Mouse (Mus musculus) embryonic facial prominence, embryonic 13.5 days (tissue): Measurements from ENCODE around the gene Ucp3. TPM values are rescaled to one million over a fixed set of nuclear protein-coding genes. Genes with fewer than 3 reads are reported as not detected.
A peak's percentile ranks its signal among the peaks of the same experiment; 100 is the strongest.

Source experiments
- ATAC-seq: fragments of 200-750 bp; cut with Nextera tagmentation; 2 replicates; pipeline ENCODE4 v1.8.0; 2017; ENCODE audit warnings: low read depth; ENCODE audit not compliant: insufficient number of reproducible peaks, insufficient read depth, low FRiP score, low TSS enrichment
- H3K27ac ChIP-seq: fragments of 300-500 bp; sonication (generic); 2 replicates; pipeline ENCODE4 v1.5.1; 2015; ENCODE audit warnings: moderate library complexity, mild to moderate bottlenecking, inconsistent platforms
- H3K27me3 ChIP-seq: fragments of 300-500 bp; sonication (generic); 2 replicates; pipeline ENCODE4 v1.6.1; 2015; ENCODE audit warnings: mild to moderate bottlenecking, inconsistent platforms
- H3K36me3 ChIP-seq: fragments of 300-500 bp; sonication (generic); 2 replicates; pipeline ENCODE4 v1.6.1; 2015; ENCODE audit warnings: mild to moderate bottlenecking, inconsistent platforms
- H3K4me1 ChIP-seq: fragments of 300-500 bp; sonication (generic); 2 replicates; pipeline ENCODE4 v1.6.1; 2015; ENCODE audit warnings: inconsistent platforms
- H3K4me2 ChIP-seq: fragments of 300-500 bp; sonication (generic); 2 replicates; pipeline ENCODE4 v1.6.1; 2015; ENCODE audit warnings: moderate library complexity, mild to moderate bottlenecking, inconsistent platforms
- H3K4me3 ChIP-seq: fragments of 300-500 bp; sonication (generic); 2 replicates; pipeline ENCODE4 v1.5.1; 2015; ENCODE audit warnings: mild to moderate bottlenecking, inconsistent platforms
- H3K9ac ChIP-seq: fragments of 300-500 bp; sonication (generic); 2 replicates; pipeline ENCODE4 v1.6.1; 2015; ENCODE audit warnings: mild to moderate bottlenecking, inconsistent platforms
- H3K9me3 ChIP-seq: fragments of 300-500 bp; sonication (generic); 2 replicates; pipeline ENCODE4 v1.6.1; 2016; ENCODE audit warnings: inconsistent platforms
- WGBS: fragments of 180-500 bp; shearing (Covaris S2); methylation state at CpG from one replicate; pipeline ENCODE4 v1.1.7; 2015; ENCODE audit warnings: mixed read lengths; 5-methylcytosine and 5-hydroxymethylcytosine counted together
- polyA plus RNA-seq: library from polyadenylated mRNA; unstranded; fragments of >200 nt; fragmentation: Nextera tagmentation; extraction: Ambion mirVana; gene quantifications from 2 replicates; pipeline ENCODE4 v1.2.1, GENCODE M21; 2015

Ucp3 gene
- polyA plus RNA-seq, 1 experiment from 2014 or later: not detected

DNA sequence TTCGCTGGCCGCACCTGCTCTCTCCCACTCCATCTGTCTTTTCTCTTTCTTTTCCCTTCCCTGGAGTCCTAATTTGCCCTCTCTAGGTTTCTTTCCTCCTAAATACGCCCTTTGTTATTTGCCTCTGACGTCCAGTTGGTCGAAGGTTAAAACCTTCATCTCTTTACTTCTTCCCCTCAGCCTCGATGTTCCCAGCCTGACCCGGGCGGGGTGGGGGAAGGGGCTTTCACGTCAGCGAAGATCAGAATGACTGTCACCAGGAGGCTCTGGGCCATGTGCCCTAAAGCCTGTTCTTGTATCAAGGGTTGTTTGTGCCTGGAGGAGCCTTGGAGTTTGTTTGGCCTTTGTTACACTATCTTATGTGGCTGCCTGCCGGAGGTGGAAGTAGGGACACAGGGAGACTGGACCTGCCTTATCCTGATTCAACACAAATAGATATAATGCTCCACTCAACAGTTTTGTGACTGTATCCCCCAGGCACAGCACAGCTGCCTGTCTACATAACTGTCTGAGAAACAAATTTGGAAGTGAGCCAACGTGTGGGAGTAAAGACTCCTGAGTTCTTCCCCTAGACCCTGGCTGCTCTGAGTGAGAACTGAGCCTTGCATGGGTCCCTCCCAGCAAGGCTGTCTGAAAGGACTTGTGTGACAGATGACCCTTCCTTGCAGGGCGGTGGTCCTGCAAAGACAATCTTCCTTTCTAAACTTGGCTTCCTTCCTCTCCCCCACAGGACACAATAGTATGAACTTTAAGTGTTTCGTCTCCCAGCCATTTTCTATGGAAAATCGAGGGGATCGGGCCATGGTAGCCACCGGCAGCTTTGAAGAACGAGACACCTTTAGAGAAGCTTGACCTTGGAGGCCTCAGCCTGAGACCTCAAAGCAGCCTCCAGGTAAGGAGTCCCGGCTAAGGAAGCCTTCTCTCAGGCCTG is 21.0 kb downstream of the Ucp3 start:
- Histone ChIP-seq H3K27me3 (no peaks in the 10 kb centered on the region), H3K9me3 (no peaks in the 10 kb centered on the region), H3K9ac (peak overlapping the region; percentile 67), H3K4me3 (peak overlapping the region; percentile 51), H3K4me1 (peaks cover 46% of the 10 kb centered on the region), H3K36me3 (peaks cover 24% of the 10 kb centered on the region), H3K4me2 (peak overlapping the region; percentile 94), H3K27ac (peak overlapping the region; percentile 67)
- ATAC-seq: peak; percentile 8; the same call in 1 of the 2 replicates
- WGBS: 35% methylated on average over 19 of the region's 19 CpGs

DNA sequence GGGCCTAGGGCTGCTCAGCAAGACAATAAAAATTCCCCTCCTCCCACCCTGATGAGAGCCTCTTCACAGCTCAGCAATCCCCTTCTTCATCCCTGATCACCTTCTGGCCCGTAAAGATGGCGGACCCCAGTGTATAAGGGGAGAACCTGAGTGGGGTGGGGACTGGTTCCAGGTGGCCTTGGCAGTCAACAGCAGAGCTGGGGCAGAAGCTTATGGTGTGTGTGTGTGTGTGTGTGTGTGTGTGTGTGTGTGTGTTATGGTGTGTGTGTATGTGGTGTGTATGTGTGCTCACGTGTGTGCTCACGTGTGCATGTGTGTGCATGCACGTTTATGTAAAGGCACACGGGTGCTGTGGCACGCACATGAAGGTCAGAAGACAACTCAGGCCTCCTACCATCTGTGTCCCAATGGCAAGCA is 21.6 kb downstream of the Ucp3 start:
- Histone ChIP-seq H3K4me1 (peaks cover 45% of the 10 kb centered on the region), H3K9ac (peak overlapping the region; percentile 67), H3K4me3 (peak overlapping the region; percentile 51), H3K27me3 (no peaks in the 10 kb centered on the region), H3K4me2 (peak overlapping the region; percentile 94), H3K36me3 (peaks cover 30% of the 10 kb centered on the region), H3K27ac (peak overlapping the region; percentile 67), H3K9me3 (no peaks in the 10 kb centered on the region)
- 83% methylated on average over 7 of the region's 7 CpGs for WGBS
- ATAC-seq: no peak

DNA sequence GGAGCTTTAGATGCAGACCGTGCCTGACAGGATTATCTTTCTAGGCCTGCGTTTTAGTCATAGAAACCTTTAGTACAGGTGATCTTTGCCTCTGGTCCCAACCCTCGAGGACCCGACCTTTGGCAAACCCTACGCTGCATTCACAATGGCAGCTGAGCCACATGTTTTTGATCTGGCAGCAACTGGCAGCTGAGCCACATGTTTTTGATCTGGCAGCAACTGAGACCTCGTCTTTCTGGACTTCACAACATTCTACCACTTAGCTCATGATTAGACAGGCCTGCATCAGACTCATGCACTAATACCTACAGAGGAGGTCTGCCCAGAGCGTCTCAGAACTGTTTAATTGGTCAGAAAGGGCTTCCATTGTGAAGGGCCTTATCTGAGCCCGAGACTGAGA is 22.3 kb downstream of the Ucp3 start:
- H3K9ac ChIP-seq: peak overlapping the region; percentile 55; the same call in 1 of the 2 replicates

DNA sequence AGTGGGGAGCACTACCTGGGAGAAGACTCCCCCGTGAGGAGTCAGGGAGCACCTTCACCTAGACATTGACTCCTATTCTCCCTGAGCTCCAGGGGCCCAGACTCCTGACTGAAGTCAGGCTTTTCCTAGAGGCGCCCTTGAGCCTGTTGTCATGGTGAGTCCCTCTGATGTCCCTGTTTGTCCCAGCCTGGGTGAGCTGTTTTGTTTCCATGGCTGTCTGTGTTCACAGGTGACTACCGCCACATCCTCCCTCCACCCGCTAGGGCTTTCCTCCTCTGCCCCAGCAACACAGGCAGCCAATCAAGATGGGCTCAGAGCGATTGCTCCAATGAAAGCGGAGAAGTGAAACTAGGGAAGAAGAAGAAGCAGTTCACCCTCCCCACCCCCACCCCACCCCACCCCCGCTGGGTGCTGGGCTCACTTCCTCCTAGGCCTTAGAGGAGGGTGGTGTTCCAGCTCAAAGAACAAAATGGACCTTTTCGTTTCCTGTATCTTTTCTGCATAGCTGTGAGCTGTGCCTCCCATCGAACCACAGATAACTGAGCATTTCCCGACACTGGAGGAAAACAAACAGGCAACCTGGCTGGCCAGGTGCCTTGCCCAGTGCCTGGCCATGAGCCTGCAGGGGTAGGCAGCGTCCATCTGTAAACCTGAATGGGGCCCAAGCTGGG is 22.9 kb downstream of the Ucp3 start:
- H3K4me2 ChIP-seq: peak overlapping the region; percentile 94
- no peaks in the 10 kb centered on the region for H3K27me3 ChIP-seq
- peak overlapping the region; percentile 84 for H3K27ac ChIP-seq
- H3K36me3 ChIP-seq: peaks cover 36% of the 10 kb centered on the region
- H3K9me3 ChIP-seq: no peaks in the 10 kb centered on the region
- peaks cover 45% of the 10 kb centered on the region for H3K4me1 ChIP-seq
- WGBS: 17% methylated on average over 11 of the region's 11 CpGs
- peak overlapping the region; percentile 55 for H3K9ac ChIP-seq
- peak; percentile 46; the same call in 1 of the 2 replicates for ATAC-seq
- peak overlapping the region; percentile 51 for H3K4me3 ChIP-seq

More for the DNA sequence above, 22.3 kb downstream of the Ucp3 start:
- no peak for ATAC-seq
- Histone ChIP-seq H3K4me2 (peak overlapping the region; percentile 94), H3K4me3 (peak overlapping the region; percentile 51), H3K4me1 (peaks cover 45% of the 10 kb centered on the region), H3K9me3 (no peaks in the 10 kb centered on the region), H3K27ac (peak overlapping the region; percentile 84), H3K36me3 (peaks cover 36% of the 10 kb centered on the region), H3K27me3 (no peaks in the 10 kb centered on the region)
- WGBS: 8% methylated on average over 8 of the region's 8 CpGs

DNA sequence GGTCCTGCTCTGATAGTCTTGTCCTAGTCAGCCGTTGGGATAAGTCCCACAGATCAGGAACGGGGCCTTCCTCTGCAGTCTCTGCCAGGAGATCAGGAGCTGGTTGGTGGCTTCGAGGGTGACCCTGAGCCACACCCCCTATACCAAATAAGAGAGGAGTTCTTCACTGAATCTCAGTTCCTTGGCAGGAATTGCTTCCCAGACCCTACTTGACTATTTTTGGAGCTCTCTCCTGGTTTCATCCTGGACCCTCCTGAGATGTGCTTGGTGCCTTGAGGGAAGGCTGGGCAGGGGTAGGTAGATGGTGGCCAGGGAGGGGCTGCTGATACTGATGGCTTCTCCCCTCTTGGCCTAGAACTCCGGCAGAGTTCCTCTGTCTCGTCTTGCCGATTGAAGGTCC is 23.6 kb downstream of the Ucp3 start:
- Histone ChIP-seq H3K4me1 (peaks cover 45% of the 10 kb centered on the region), H3K36me3 (peaks cover 36% of the 10 kb centered on the region), H3K9me3 (no peaks in the 10 kb centered on the region), H3K9ac (peak overlapping the region; percentile 55), H3K4me3 (no peak overlapping the region), H3K4me2 (peak overlapping the region; percentile 94), H3K27ac (peak overlapping the region; percentile 84; the same call in 1 of the 2 replicates), H3K27me3 (no peaks in the 10 kb centered on the region)
- WGBS: 72% methylated on average over 6 of the region's 6 CpGs
- no peak for ATAC-seq

DNA sequence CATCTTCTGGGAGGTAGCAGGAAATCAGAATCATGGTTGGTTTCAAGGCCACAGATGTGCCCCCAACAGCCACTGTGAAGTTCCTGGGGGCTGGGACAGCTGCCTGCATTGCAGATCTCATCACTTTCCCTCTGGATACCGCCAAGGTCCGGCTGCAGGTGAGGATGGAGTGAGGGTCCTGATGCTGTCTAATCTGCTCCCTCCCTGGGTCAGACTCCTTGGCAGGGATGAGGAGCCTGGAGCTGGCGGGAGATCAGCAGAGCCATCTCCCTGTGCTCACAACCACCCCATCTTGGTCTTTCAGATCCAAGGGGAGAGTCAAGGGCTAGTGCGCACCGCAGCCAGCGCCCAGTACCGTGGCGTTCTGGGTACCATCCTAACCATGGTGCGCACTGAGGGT is 24.0 kb downstream of the Ucp3 start:
- H3K27ac ChIP-seq: no peak overlapping the region; the same call in 1 of the 2 replicates
- peaks cover 36% of the 10 kb centered on the region for H3K36me3 ChIP-seq

DNA sequence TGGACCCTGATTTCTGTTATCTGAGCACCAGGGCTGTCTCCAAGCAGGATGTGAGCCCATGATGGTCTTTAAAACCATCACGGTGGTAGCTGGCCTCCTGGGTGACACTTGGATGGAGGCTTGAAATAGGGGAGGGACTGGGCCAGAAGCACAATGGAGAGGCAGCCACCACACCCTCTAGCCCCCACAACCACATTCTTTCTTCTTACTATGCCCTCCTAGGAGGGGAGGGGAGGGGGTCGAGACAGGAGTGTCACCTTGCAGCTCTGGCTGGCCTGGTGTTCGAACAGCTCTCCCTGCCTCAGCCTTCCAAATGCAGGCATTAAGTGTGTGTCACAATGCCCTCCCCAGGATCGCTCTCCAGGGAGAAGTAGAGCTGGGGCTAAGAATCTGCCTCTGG is 24.6 kb downstream of the Ucp3 start:
- 77% methylated on average over 4 of the region's 4 CpGs for WGBS

More for the DNA sequence above, 24.0 kb downstream of the Ucp3 start:
- H3K9me3 ChIP-seq: no peaks in the 10 kb centered on the region
- WGBS: 96% methylated on average over 9 of the region's 9 CpGs
- no peak overlapping the region for H3K9ac ChIP-seq
- H3K4me3 ChIP-seq: no peak overlapping the region
- no peak for ATAC-seq
- peak overlapping the region; percentile 94; the same call in 1 of the 2 replicates for H3K4me2 ChIP-seq
- H3K4me1 ChIP-seq: peaks cover 45% of the 10 kb centered on the region
- no peaks in the 10 kb centered on the region for H3K27me3 ChIP-seq

DNA sequence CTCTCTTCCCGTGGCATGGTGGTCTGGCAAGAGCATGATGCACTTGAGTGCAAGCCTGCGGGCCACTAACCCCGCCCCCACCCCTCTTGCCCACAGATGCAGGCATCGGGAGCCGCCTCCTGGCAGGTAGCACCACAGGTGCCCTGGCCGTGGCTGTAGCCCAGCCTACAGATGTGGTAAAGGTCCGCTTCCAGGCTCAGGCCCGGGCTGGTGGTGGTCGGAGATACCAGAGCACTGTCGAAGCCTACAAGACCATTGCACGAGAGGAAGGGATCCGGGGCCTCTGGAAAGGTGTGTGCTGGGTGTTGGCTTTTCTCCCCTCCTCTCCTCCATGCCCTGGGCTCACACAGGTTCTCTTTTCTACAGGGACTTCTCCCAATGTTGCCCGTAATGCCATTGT is 25.2 kb downstream of the Ucp3 start:
- H3K9ac ChIP-seq: no peak overlapping the region
- peaks cover 36% of the 10 kb centered on the region for H3K36me3 ChIP-seq
- no peak overlapping the region for H3K27ac ChIP-seq
- H3K27me3 ChIP-seq: no peaks in the 10 kb centered on the region
- H3K4me3 ChIP-seq: no peak overlapping the region
- H3K4me2 ChIP-seq: no peak overlapping the region
- WGBS: 89% methylated on average over 13 of the region's 13 CpGs
- peaks cover 39% of the 10 kb centered on the region for H3K4me1 ChIP-seq
- no peaks in the 10 kb centered on the region for H3K9me3 ChIP-seq
- no peak for ATAC-seq

More for the DNA sequence above, 24.6 kb downstream of the Ucp3 start:
- no peak overlapping the region for H3K4me2 ChIP-seq
- peaks cover 43% of the 10 kb centered on the region for H3K4me1 ChIP-seq
- H3K27me3 ChIP-seq: no peaks in the 10 kb centered on the region
- no peak overlapping the region for H3K4me3 ChIP-seq
- H3K27ac ChIP-seq: no peak overlapping the region
- no peaks in the 10 kb centered on the region for H3K9me3 ChIP-seq
- ATAC-seq: no peak
- H3K9ac ChIP-seq: no peak overlapping the region
- peaks cover 36% of the 10 kb centered on the region for H3K36me3 ChIP-seq

DNA sequence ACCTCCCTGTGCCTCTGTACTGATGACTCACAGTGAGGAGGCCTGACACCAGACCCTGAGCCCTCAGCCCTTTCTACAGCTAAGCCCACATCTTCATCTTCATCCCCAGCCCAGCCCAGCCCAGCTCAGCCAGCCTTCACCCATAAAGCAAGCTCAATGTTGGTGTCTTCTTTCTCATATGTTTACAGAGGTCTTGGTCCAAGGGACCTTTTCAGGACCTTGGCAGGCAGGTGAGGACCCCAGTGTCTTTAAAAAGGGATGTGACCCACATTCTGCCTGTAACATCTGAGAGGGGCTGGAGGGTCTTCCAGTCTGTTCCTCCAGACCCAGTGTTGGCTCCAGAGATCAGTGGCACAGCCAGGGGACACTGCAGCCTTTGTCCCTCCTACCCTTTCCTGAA is 26.7 kb downstream of the Ucp3 start:
- no peak for ATAC-seq
- Histone ChIP-seq H3K27me3 (no peaks in the 10 kb centered on the region), H3K9ac (no peak overlapping the region), H3K4me1 (peaks cover 27% of the 10 kb centered on the region), H3K9me3 (no peaks in the 10 kb centered on the region), H3K4me3 (no peak overlapping the region), H3K36me3 (peaks cover 36% of the 10 kb centered on the region), H3K27ac (no peak overlapping the region), H3K4me2 (no peak overlapping the region)

DNA sequence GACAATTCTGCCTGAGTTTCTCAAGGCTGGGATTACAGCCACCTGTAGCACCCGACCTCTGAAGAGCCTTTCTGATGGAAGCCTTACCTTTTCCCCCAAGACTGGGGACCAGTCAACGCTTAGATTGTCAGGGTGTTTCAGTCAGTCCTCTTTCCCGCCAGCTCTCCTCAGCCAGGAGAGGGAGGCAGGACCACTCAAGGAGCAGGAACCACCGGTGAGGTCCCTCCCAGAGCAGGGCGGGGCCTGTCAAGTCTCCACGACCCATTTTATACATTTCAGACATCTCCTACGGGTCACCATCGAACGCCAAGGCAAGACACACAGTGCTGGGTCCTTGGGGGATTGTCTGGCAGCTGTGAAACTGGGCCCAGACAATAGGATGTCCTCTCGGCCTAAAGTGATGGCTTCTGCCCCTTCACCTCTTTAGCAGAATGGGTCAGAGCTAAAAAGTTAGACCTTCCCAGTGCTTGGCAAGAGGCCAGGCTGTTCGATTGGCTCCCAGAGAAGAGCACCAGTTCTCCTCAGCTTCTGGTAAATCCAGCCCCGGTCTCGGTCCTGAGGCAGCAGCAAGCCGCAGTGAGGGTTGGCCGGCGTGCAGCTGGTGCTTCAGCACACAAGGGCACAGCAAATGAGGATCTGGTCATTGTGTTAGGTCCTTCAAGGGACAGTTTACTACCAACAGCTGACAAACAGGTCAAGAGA is 27.6 kb downstream of the Ucp3 start:
- Histone ChIP-seq H3K27me3 (no peaks in the 10 kb centered on the region), H3K4me3 (no peak overlapping the region), H3K4me2 (no peak overlapping the region), H3K27ac (peak overlapping the region; percentile 1; the same call in 1 of the 2 replicates), H3K36me3 (peaks cover 36% of the 10 kb centered on the region), H3K4me1 (peaks cover 17% of the 10 kb centered on the region), H3K9ac (no peak overlapping the region), H3K9me3 (no peaks in the 10 kb centered on the region)
- no peak for ATAC-seq
- WGBS: 74% methylated on average over 16 of the region's 16 CpGs
